Mouse (Mus musculus) embryonic facial prominence, embryonic 11.5 days (tissue): ENCODE data around the gene Etl4. TPM values are rescaled to one million over a fixed set of nuclear protein-coding genes. Genes with fewer than 3 reads are reported as not detected.
A peak's percentile ranks its signal among the peaks of the same experiment; 100 is the strongest.

Source experiments
- ATAC-seq: fragments of 200-750 bp; cut with Nextera tagmentation; replicated peaks from 2 replicates; pipeline ENCODE4 v1.8.0; 2017; ENCODE audit warnings: low read depth; ENCODE audit not compliant: insufficient number of reproducible peaks, low FRiP score, low TSS enrichment
- DNase-seq: peaks from one replicate; pipeline ENCODE4 v3.0.0-alpha.2; 2015; ENCODE audit warnings: low spot score
- H3K27ac ChIP-seq: fragments of 300-500 bp; sonication (generic); replicated peaks from 2 replicates; pipeline ENCODE4 v1.5.1; 2014; ENCODE audit warnings: mild to moderate bottlenecking, low read depth, low read length, control low read depth
- H3K27me3 ChIP-seq: fragments of 300-500 bp; sonication (generic); 2 replicates; pipeline ENCODE4 v1.6.1; 2014; ENCODE audit warnings: mild to moderate bottlenecking, low read length, moderate library complexity, mixed read lengths; ENCODE audit not compliant: control insufficient read depth, insufficient read depth
- H3K36me3 ChIP-seq: fragments of 300-500 bp; sonication (generic); replicated peaks from 2 replicates; pipeline ENCODE4 v1.6.1; 2014; ENCODE audit warnings: low read depth, mild to moderate bottlenecking, low read length, moderate library complexity, mixed read lengths; ENCODE audit not compliant: control insufficient read depth, insufficient read depth
- H3K4me1 ChIP-seq: fragments of 300-500 bp; sonication (generic); 2 replicates; pipeline ENCODE4 v1.6.1; 2014; ENCODE audit warnings: low read length, mixed read lengths; ENCODE audit not compliant: control insufficient read depth, insufficient read depth
- H3K4me2 ChIP-seq: fragments of 300-500 bp; sonication (generic); 2 replicates; pipeline ENCODE4 v1.6.1; 2014; ENCODE audit warnings: low read depth, mild to moderate bottlenecking, control low read depth, low read length, moderate library complexity
- H3K4me3 ChIP-seq: fragments of 300-500 bp; sonication (generic); 2 replicates; pipeline ENCODE4 v1.5.1; 2014; ENCODE audit warnings: low read depth, low read length, control low read depth
- H3K9ac ChIP-seq: fragments of 300-500 bp; sonication (generic); replicated peaks from 2 replicates; pipeline ENCODE4 v1.6.1; 2014; ENCODE audit warnings: mild to moderate bottlenecking, control low read depth, low read length
- H3K9me3 ChIP-seq: fragments of 300-500 bp; sonication (generic); replicated peaks from 2 replicates; pipeline ENCODE4 v1.6.1; 2016; ENCODE audit warnings: mild to moderate bottlenecking, low read length, inconsistent platforms, mixed read lengths; ENCODE audit not compliant: control insufficient read depth
- WGBS: fragments of 180-500 bp; shearing (Covaris S2); extraction: QIAGEN DNeasy Blood & Tissue Kit; methylation state at CpG from one replicate; pipeline ENCODE4 v1.1.7; 2014; 5-methylcytosine and 5-hydroxymethylcytosine counted together
- polyA plus RNA-seq: library from polyadenylated mRNA; unstranded; fragments of >200 nt; fragmentation: Nextera tagmentation; extraction: Ambion mirVana; gene quantifications from 2 replicates; pipeline ENCODE4 v1.2.1, GENCODE M21; 2014

Etl4 gene
- polyA plus RNA-seq, 1 experiment from 2014 or later, result 23.5 TPM

DNA sequence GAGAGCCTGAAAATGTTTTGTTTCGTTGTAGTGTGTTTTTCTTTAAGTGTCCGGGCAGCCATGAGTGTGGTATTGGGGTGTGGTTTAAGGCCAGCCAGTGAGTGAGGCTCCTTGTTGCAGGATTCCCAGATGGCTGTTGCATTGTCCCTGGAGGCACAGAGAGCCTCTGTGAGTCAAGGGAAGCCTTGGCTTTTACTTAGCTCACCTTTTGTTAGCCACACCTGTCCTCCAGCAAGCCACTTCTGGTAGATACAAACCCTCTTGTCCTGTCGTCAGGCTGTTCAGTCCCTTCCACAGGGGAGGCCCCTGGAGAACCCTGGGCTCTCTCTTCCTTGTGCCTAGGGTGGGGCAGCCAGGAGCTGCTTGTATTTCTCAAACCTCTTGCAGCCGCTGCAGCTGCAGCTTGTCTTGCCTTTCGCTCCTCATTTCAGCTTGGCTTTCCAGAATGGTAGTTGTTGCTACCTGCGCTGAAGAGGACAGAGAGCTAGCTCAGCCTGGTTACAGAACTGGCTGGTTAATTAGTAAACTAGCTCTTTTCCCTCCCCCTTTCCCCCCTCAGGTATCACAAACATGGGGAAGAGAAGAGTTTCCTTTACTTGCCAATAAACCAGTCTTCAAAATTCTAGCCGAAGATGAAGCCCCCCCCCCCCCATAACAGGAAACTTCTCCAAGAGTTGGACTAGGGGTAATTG is 826.9 kb downstream of the Etl4 start:
- peak; percentile 19 for DNase-seq
- 60% methylated on average over 7 of the region's 7 CpGs for WGBS

DNA sequence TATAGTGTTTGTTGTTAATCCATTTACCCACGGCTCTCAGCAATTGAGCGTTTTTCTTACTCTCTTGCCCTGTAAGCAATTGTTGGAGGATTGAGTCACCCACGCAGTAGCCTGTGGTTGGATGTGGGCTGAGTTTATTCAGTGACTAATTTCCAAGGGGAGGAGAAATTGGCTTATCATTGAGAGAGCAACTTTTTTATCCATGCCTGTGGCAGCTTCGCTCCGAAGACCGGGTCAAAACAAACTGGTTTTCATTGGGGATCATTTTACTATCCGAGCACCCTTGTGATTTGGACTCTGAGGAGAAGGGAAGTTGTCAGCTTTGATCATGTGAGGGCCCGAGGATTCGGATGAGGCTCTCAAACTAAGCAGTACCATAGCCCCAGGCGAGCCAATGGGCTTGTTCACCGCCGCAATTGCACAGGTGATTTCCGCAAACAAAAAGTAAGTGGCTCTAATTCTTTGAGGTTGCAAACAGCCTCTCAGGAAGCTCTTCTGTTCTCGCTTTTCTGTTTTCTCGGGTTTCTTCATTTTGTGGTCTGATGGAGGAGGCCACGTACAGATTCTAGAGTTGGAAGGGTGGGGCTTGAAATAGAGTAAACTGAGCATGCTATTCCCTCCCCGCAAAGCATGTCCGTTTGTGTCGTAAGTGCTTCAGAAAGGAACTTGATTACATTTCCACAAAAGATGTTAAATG is 827.7 kb downstream of the Etl4 start:
- DNase-seq (peak; percentile 28), ATAC-seq (no peak)
- WGBS, result 55% methylated on average over 19 of the region's 19 CpGs
- Histone ChIP-seq H3K4me3 (no peak overlapping the region), H3K27ac (no peak overlapping the region), H3K27me3 (no peaks in the 10 kb centered on the region), H3K36me3 (no peaks in the 10 kb centered on the region), H3K9me3 (no peaks in the 10 kb centered on the region), H3K9ac (no peak overlapping the region), H3K4me2 (no peak overlapping the region), H3K4me1 (no peaks in the 10 kb centered on the region)

More for the DNA sequence above, 826.9 kb downstream of the Etl4 start:
- no peak overlapping the region for H3K4me2 ChIP-seq
- H3K27ac ChIP-seq, result no peak overlapping the region
- no peaks in the 10 kb centered on the region for H3K9me3 ChIP-seq
- no peak overlapping the region for H3K4me3 ChIP-seq
- no peaks in the 10 kb centered on the region for H3K27me3 ChIP-seq
- H3K36me3 ChIP-seq, result no peaks in the 10 kb centered on the region
- H3K4me1 ChIP-seq, result no peaks in the 10 kb centered on the region
- ATAC-seq, result no peak
- no peak overlapping the region for H3K9ac ChIP-seq

DNA sequence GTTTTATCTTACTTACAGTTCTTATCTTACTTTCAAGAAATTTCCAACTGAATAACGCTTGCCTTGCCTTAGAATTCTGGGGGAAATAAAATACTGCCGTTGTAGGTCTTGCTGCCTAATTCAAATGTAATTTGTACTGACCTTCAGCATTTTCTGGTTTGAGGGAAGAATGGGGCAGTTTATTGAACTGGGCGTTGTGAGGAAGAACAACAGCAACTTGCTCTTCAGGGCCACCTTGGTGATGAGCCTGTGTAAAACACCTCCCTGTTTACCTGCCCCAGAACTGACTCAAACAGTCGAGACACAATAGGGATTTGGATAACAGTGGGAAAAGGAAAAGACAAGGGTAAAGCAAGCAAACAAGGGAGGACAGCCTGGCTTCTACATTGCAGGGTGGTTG is 828.3 kb downstream of the Etl4 start:
- Histone ChIP-seq H3K9me3 (no peaks in the 10 kb centered on the region), H3K4me1 (no peaks in the 10 kb centered on the region), H3K27ac (no peak overlapping the region), H3K9ac (no peak overlapping the region), H3K36me3 (no peaks in the 10 kb centered on the region), H3K4me3 (no peak overlapping the region), H3K27me3 (no peaks in the 10 kb centered on the region), H3K4me2 (no peak overlapping the region)
- ATAC-seq, result no peak
- DNase-seq, result no peak
- 61% methylated on average over 4 of the region's 4 CpGs for WGBS

DNA sequence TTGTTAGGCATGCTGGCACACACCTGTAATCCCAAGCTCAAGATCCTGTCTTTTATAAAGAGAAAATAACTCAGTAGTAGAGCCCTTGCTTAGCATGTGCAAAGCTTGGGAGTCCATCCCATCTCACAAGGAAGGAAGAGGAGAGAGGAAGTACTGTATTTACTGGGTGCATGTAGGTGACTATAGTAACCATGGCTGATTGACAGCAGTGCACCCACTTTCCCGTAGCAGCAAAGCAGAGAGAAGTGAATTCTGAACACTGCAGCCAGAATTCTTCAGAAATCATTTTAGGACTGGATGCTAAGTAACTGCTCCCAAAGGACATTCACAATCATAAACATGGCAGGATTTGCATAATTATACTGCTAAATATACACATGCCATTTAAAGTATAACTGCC is 838.1 kb downstream of the Etl4 start:
- Histone ChIP-seq H3K4me1 (no peaks in the 10 kb centered on the region), H3K4me3 (no peak overlapping the region), H3K27me3 (no peaks in the 10 kb centered on the region), H3K9me3 (no peaks in the 10 kb centered on the region), H3K4me2 (no peak overlapping the region), H3K9ac (no peak overlapping the region), H3K27ac (no peak overlapping the region), H3K36me3 (no peaks in the 10 kb centered on the region)
- DNase-seq, result no peak
- 73% methylated on average over 1 of the region's 1 CpGs for WGBS
- ATAC-seq, result no peak

DNA sequence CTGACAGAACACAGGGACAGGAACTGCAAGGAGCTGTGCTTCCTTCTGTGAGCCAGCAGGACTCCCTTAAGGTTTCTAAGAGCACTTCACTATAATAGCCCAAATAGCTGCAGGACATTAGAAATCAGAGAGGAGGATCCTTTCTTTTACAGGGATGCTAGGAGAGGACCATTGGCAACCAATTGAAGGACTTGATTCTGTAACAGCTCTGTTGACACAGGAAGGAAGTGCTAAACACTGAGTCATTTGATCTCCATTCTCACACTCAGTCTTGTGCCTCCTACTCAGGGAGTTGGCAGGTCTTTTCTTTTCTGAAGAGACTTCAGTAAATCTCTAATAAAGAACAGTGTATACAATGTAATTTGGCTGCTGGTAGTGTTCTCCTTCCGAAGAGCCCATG is 838.9 kb downstream of the Etl4 start:
- H3K27me3 ChIP-seq, result no peaks in the 10 kb centered on the region
- H3K27ac ChIP-seq, result no peak overlapping the region
- H3K4me2 ChIP-seq, result no peak overlapping the region
- no peaks in the 10 kb centered on the region for H3K9me3 ChIP-seq
- no peak overlapping the region for H3K4me3 ChIP-seq
- ATAC-seq (no peak), DNase-seq (no peak)
- H3K36me3 ChIP-seq, result no peaks in the 10 kb centered on the region
- WGBS, result 62% methylated on average over 1 of the region's 1 CpGs
- no peaks in the 10 kb centered on the region for H3K4me1 ChIP-seq
- no peak overlapping the region for H3K9ac ChIP-seq

DNA sequence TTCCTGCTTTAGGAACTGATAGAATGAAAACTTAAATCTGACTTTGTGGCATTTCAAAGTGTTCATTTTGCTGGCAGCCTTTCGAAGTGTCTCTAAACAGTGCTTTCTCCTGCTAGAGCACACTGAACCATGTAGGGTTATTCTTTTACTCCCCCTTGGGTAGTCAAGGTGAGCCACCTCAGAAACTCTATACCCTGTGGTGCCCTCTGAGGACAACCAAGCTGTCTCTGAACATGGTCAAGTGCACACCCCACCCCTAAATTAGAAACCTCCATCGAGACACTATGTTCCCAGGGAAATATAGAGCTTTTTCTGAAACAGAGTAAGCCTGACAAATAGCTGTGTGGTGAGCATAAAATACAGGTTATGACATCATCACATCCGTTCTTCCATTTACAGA is 840.1 kb downstream of the Etl4 start:
- 81% methylated on average over 3 of the region's 3 CpGs for WGBS
- Histone ChIP-seq H3K4me1 (no peaks in the 10 kb centered on the region), H3K9ac (no peak overlapping the region), H3K27me3 (no peaks in the 10 kb centered on the region), H3K27ac (no peak overlapping the region), H3K9me3 (no peaks in the 10 kb centered on the region), H3K4me2 (no peak overlapping the region), H3K36me3 (no peaks in the 10 kb centered on the region), H3K4me3 (no peak overlapping the region)
- DNase-seq (no peak), ATAC-seq (no peak)

DNA sequence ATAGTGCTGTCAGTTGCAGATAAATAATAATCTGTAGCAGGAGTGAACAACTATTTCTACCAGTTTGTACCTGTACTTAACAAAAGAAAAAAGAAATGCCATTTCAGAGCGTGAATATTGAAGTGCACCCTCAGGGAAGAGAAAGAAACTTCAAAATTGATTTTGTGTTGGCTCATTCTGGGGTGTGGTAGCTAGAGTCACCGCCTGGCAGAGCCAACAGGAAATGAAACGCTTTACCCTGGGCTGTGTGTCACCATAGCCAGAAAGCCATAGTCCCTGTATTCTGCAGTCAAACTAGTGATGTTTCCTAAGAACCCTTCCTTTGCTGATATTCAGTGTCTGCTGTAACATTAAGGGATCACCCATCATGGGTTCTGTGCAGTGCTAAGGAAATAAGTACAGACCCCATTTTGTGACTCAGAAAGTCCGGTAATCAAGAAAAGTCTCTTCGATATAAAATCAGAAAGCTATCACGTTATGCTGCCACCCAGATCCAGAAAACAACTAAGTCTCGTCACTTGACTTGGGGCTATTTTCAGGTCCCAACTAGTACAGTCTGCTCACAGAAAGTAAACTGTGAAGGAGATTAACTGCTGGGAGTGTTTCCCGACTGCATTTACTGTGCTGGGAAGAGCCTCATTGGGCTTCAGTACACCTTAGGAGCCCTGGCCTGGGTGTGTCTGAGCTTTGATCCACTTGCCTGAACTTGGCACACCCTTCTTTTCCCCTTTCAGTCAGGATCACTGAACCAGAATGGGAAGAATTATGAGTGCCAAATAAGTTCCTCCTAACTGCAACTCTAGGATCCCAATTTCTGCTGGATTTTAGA is 843.9 kb downstream of the Etl4 start:
- H3K9ac ChIP-seq, result no peak overlapping the region
- no peaks in the 10 kb centered on the region for H3K4me1 ChIP-seq
- ATAC-seq (no peak), DNase-seq (no peak)
- no peak overlapping the region for H3K4me3 ChIP-seq
- no peaks in the 10 kb centered on the region for H3K9me3 ChIP-seq
- no peak overlapping the region for H3K4me2 ChIP-seq
- H3K27ac ChIP-seq, result no peak overlapping the region
- no peaks in the 10 kb centered on the region for H3K27me3 ChIP-seq
- 85% methylated on average over 8 of the region's 8 CpGs for WGBS
- H3K36me3 ChIP-seq, result no peaks in the 10 kb centered on the region

DNA sequence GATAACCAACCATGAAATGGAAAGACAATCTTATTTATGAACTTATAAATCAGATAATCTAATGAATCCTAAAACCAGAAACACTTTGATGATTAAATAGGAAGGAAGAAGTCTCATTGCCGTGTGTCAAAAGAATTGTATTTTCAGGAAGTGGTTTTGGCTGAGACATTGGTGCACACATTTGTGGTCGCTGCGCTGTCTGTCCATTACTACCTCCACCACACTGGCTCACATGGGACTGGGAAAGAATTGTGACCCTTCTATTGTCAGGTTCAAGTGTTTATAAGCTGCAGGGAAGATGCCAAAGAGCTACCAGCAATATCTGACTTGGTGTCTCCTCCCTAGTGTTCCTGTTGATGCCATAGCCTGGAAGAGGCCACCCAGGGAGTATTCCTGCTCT is 847.4 kb downstream of the Etl4 start:
- H3K4me2 ChIP-seq, result no peak overlapping the region
- WGBS, result 78% methylated on average over 3 of the region's 3 CpGs
- H3K4me3 ChIP-seq, result no peak overlapping the region
- no peaks in the 10 kb centered on the region for H3K36me3 ChIP-seq
- no peaks in the 10 kb centered on the region for H3K4me1 ChIP-seq
- ATAC-seq (no peak), DNase-seq (no peak)
- H3K27ac ChIP-seq, result no peak overlapping the region
- no peaks in the 10 kb centered on the region for H3K27me3 ChIP-seq
- no peak overlapping the region for H3K9ac ChIP-seq
- no peaks in the 10 kb centered on the region for H3K9me3 ChIP-seq
